Mouse (Mus musculus) CD8-positive naive resting alpha-beta T cell, adult 2 months (primary cell): ENCODE measurements around the gene Cytip.
"Not testable (repeated sequence)": the region's sequence is repeated elsewhere in the genome, so short reads cannot be mapped to it uniquely, and the experiment has no call there.

Experiments used
- DNase-seq, 2 experiments: peaks; one replicate each; pipeline ENCODE4 v3.0.0; 2022; ENCODE audit warnings: low read depth in 2 of 2, low spot score in 2 of 2

Cytip gene

GRCm38 (mm10) chr2:58129903-58130302 is 65.4 kb downstream of the Cytip start:
- DNase-seq = no peak

GRCm38 (mm10) chr2:58111105-58111504 is 84.2 kb downstream of the Cytip start:
- DNase-seq = no peak

GRCm38 (mm10) chr2:58107887-58108286 is 87.4 kb downstream of the Cytip start:
- not testable (repeated sequence) for DNase-seq

- no peak for DNase-seq
Observed at GRCm38 (mm10) chr2:58107046-58107445, 88.3 kb downstream of the Cytip start.

GRCm38 (mm10) chr2:58094818-58095217 is 100.5 kb downstream of the Cytip start:
- no peak for DNase-seq

GRCm38 (mm10) chr2:58086420-58086819 is 108.9 kb downstream of the Cytip start:
- no peak for DNase-seq

GRCm38 (mm10) chr2:58079849-58080248 is 115.5 kb downstream of the Cytip start:
- DNase-seq = no peak
